Mouse (Mus musculus) thymus, adult 2 months (tissue): ENCODE results near the gene Atrnl1.
"Not testable (repeated sequence)": the region's sequence is repeated elsewhere in the genome, so short reads cannot be mapped to it uniquely, and the experiment has no call there.

Experiments used
- CTCF ChIP-seq: fragments of 200-500 bp; IDR thresholded peaks from 2 replicates; pipeline ENCODE4 v1.5.1; 2012; ENCODE audit warnings: mild to moderate bottlenecking, control low read depth, low read length, moderate library complexity, borderline replicate concordance; ENCODE audit not compliant: control insufficient read depth, poor library complexity, insufficient read depth; ENCODE audit errors: extremely low read depth
- POLR2A ChIP-seq: fragments of 200-500 bp; IDR thresholded peaks from 2 replicates; pipeline ENCODE4 v1.6.1; 2012; ENCODE audit warnings: mild to moderate bottlenecking, low read length, control low read depth, moderate library complexity; ENCODE audit not compliant: control insufficient read depth, poor library complexity, insufficient read depth; ENCODE audit errors: extremely low read depth

- TF ChIP-seq CTCF, POLR2A: not testable (repeated sequence)
These were observed 439.6 kb downstream of the Atrnl1 start for GRCm38 (mm10) chr19:58050410-58050809.
